Mouse (Mus musculus): ENCODE measurements around the gene Ppig. TPM values are rescaled to one million over a fixed set of nuclear protein-coding genes. Genes with fewer than 3 reads are reported as not detected.
A peak's percentile ranks its signal among the peaks of the same experiment; 100 is the strongest.

Ppig gene
- polyA plus RNA-seq, 1 experiment = 179 TPM

DNA sequence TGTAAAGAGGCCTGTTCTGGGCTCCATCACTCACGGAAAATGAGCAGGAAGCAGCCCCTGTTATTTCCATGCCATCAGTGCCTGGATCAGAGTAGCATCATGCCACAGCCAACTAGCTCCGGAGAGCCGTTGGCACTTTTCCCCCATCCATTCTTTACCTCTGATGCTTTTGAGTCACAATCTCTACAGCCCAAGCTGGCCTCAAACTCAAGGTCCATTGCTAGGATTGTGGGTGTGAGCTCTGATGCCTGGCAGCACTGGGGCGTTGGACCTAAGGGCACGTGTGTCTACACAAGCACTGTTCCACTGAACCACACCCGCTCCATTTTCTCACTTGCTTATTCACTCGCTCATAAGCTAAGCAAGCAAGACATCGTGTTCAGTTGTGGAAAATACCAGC, 21.9 kb upstream of the Ppig start:
- H3K4me1 ChIP-seq (ENCODE audit: control insufficient read depth, insufficient read depth, low read length) = no peaks in the 10 kb centered on the region
- H3K4me3 ChIP-seq (ENCODE audit: low read depth, low read length) = no peak overlapping the region
- no peaks in the 10 kb centered on the region for H3K27me3 ChIP-seq (ENCODE audit: control insufficient read depth, insufficient read depth, low read length, poor library complexity, severe bottlenecking)
- H3K9me3 ChIP-seq (replicated peaks; ENCODE audit: control insufficient read depth, insufficient read depth, low read length, poor library complexity, severe bottlenecking) = no peaks in the 10 kb centered on the region
- peaks cover 5% of the 10 kb centered on the region for H3K36me3 ChIP-seq (ENCODE audit: control insufficient read depth, insufficient read depth, low read length, poor library complexity, severe bottlenecking)
- H3K27ac ChIP-seq (ENCODE audit: insufficient read depth, low read length) = no peak overlapping the region
- no peak overlapping the region for H3K9ac ChIP-seq (ENCODE audit: low read depth, poor library complexity, severe bottlenecking)
- TF ChIP-seq CTCF (IDR thresholded peaks at IDR 0.05; ENCODE audit: low read depth, low read length) (no peak), POLR2A (IDR thresholded peaks at IDR 0.05; ENCODE audit: insufficient read depth, low read length) (no peak), EP300 (IDR thresholded peaks at IDR 0.05; ENCODE audit: insufficient read depth, low read depth, low read length) (no peak)

GRCm38 (mm10) chr2:69712171-69712570, 10.2 kb upstream of the Ppig start:
- Histone ChIP-seq H3K4me3 (ENCODE audit: low read depth, low read length) (no peak overlapping the region), H3K27ac (ENCODE audit: insufficient read depth, low read length) (no peak overlapping the region)

DNA sequence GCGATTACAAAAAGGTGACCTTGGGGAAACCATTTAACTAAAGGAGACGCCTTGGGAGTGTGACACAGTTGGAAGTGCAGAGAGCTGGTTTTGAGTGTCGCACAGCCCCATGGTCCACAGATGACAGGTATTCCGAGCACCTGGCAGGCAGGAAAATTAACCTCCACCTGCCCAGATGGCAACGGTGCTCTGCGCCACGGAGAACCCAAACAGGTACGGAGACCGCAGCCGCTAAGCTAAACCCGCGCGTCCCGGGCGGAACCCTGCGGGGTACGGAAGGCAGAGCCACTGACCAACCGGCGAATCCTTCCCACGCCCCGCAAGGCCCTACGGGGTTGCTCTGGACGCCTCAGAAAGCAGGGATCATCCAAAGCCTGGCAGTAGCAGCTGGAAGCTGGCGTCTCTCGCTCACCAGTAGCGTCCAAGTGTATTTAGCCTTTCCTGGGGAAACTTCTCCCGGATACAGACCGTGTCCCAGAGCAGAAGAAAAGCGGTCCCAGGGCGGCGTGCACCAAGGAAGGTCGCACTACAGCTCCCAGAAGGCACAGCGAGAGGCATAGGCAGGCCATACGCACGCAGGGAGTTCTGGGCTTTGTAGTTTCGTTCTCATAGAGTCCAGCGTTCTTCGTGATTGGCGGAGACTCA, 9.2 kb upstream of the Ppig start, which contains the start of gene Fastkd1:
Gene Fastkd1 (minus strand): TSS at position 536 of the 645 bp plus-strand sequence.
- Histone ChIP-seq H3K4me1 (ENCODE audit: control insufficient read depth, insufficient read depth, low read length) (no peaks in the 10 kb centered on the region), H3K27ac (ENCODE audit: insufficient read depth, low read length) (peak within 1 kb of the TSS; percentile 41; the same call in 1 of the 2 replicates), H3K27me3 (ENCODE audit: control insufficient read depth, insufficient read depth, low read length, poor library complexity, severe bottlenecking) (no peaks in the 10 kb centered on the region), H3K9me3 (replicated peaks; ENCODE audit: control insufficient read depth, insufficient read depth, low read length, poor library complexity, severe bottlenecking) (no peaks in the 10 kb centered on the region), H3K36me3 (ENCODE audit: control insufficient read depth, insufficient read depth, low read length, poor library complexity, severe bottlenecking) (peaks cover 11% of the 10 kb centered on the region; the same call in 1 of the 2 replicates), H3K4me3 (ENCODE audit: low read depth, low read length) (peak within 1 kb of the TSS; percentile 97), H3K9ac (ENCODE audit: low read depth, poor library complexity, severe bottlenecking) (peak within 1 kb of the TSS; percentile 65)
- TF ChIP-seq CTCF (IDR thresholded peaks at IDR 0.05; ENCODE audit: low read depth, low read length) (no peak), POLR2A (IDR thresholded peaks at IDR 0.05; ENCODE audit: insufficient read depth, low read length) (no peak), EP300 (IDR thresholded peaks at IDR 0.05; ENCODE audit: insufficient read depth, low read depth, low read length) (no peak)

More at GRCm38 (mm10) chr2:69712171-69712570, 10.2 kb upstream of the Ppig start:
- no peaks in the 10 kb centered on the region for H3K4me1 ChIP-seq (ENCODE audit: control insufficient read depth, insufficient read depth, low read length)
- H3K9ac ChIP-seq (ENCODE audit: low read depth, poor library complexity, severe bottlenecking) = no peak overlapping the region
- H3K9me3 ChIP-seq (replicated peaks; ENCODE audit: control insufficient read depth, insufficient read depth, low read length, poor library complexity, severe bottlenecking) = no peaks in the 10 kb centered on the region
- no peaks in the 10 kb centered on the region for H3K27me3 ChIP-seq (ENCODE audit: control insufficient read depth, insufficient read depth, low read length, poor library complexity, severe bottlenecking)
- H3K36me3 ChIP-seq (ENCODE audit: control insufficient read depth, insufficient read depth, low read length, poor library complexity, severe bottlenecking) = peaks cover 16% of the 10 kb centered on the region
- no peak for TF ChIP-seq POLR2A (IDR thresholded peaks at IDR 0.05; ENCODE audit: insufficient read depth, low read length)
- TF ChIP-seq EP300 (IDR thresholded peaks at IDR 0.05; ENCODE audit: insufficient read depth, low read depth, low read length) = no peak
- TF ChIP-seq CTCF (IDR thresholded peaks at IDR 0.05; ENCODE audit: low read depth, low read length) = no peak

- Histone ChIP-seq H3K9ac (ENCODE audit: low read depth, poor library complexity, severe bottlenecking) (no peak overlapping the region), H3K4me3 (ENCODE audit: low read depth, low read length) (no peak overlapping the region), H3K4me1 (ENCODE audit: control insufficient read depth, insufficient read depth, low read length) (no peaks in the 10 kb centered on the region), H3K36me3 (ENCODE audit: control insufficient read depth, insufficient read depth, low read length, poor library complexity, severe bottlenecking) (peaks cover 9% of the 10 kb centered on the region; the same call in 1 of the 2 replicates), H3K27me3 (ENCODE audit: control insufficient read depth, insufficient read depth, low read length, poor library complexity, severe bottlenecking) (no peaks in the 10 kb centered on the region), H3K9me3 (replicated peaks; ENCODE audit: control insufficient read depth, insufficient read depth, low read length, poor library complexity, severe bottlenecking) (no peaks in the 10 kb centered on the region), H3K27ac (ENCODE audit: insufficient read depth, low read length) (no peak overlapping the region)
- TF ChIP-seq CTCF (IDR thresholded peaks at IDR 0.05; ENCODE audit: low read depth, low read length) = no peak
Measured at GRCm38 (mm10) chr2:69713626-69714014, 8.7 kb upstream of the Ppig start.

DNA sequence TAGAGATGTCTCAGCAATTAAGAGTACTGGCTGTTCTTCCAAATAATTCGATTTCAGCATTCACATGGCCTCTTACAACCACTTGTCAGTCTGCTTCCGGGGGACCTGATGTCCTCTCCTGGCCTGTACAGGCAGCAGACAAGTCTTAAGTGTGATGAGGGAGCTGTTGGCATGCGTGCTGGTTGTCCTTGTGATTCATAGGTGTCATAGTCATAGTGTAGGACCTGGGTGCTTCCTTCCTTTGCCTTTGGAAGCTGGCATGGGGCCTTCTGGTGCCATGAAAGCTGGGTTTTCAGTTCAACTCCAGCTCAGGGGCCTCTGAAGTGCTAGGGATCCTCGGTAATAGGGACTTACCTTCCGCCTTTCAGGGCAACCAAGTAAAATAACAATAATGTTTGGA, 8.2 kb upstream of the Ppig start:
- Histone ChIP-seq H3K27ac (ENCODE audit: insufficient read depth, low read length) (no peak overlapping the region), H3K4me3 (ENCODE audit: low read depth, low read length) (no peak overlapping the region), H3K27me3 (ENCODE audit: control insufficient read depth, insufficient read depth, low read length, poor library complexity, severe bottlenecking) (no peaks in the 10 kb centered on the region), H3K4me1 (ENCODE audit: control insufficient read depth, insufficient read depth, low read length) (no peaks in the 10 kb centered on the region), H3K9me3 (replicated peaks; ENCODE audit: control insufficient read depth, insufficient read depth, low read length, poor library complexity, severe bottlenecking) (no peaks in the 10 kb centered on the region), H3K36me3 (ENCODE audit: control insufficient read depth, insufficient read depth, low read length, poor library complexity, severe bottlenecking) (peaks cover 6% of the 10 kb centered on the region; the same call in 1 of the 2 replicates), H3K9ac (ENCODE audit: low read depth, poor library complexity, severe bottlenecking) (no peak overlapping the region)
- TF ChIP-seq EP300 (IDR thresholded peaks at IDR 0.05; ENCODE audit: insufficient read depth, low read depth, low read length) = no peak

GRCm38 (mm10) chr2:69716483-69716882, 5.9 kb upstream of the Ppig start:
- Histone ChIP-seq H3K4me1 (ENCODE audit: control insufficient read depth, insufficient read depth, low read length) (no peaks in the 10 kb centered on the region), H3K9me3 (replicated peaks; ENCODE audit: control insufficient read depth, insufficient read depth, low read length, poor library complexity, severe bottlenecking) (no peaks in the 10 kb centered on the region), H3K27me3 (ENCODE audit: control insufficient read depth, insufficient read depth, low read length, poor library complexity, severe bottlenecking) (no peaks in the 10 kb centered on the region), H3K27ac (ENCODE audit: insufficient read depth, low read length) (no peak overlapping the region), H3K36me3 (ENCODE audit: control insufficient read depth, insufficient read depth, low read length, poor library complexity, severe bottlenecking) (no peaks in the 10 kb centered on the region), H3K9ac (ENCODE audit: low read depth, poor library complexity, severe bottlenecking) (no peak overlapping the region), H3K4me3 (ENCODE audit: low read depth, low read length) (no peak overlapping the region)
- TF ChIP-seq CTCF (IDR thresholded peaks at IDR 0.05; ENCODE audit: low read depth, low read length) = no peak
- no peak for TF ChIP-seq EP300 (IDR thresholded peaks at IDR 0.05; ENCODE audit: insufficient read depth, low read depth, low read length)
- no peak for TF ChIP-seq POLR2A (IDR thresholded peaks at IDR 0.05; ENCODE audit: insufficient read depth, low read length)

Data from ES-Bruce4 (cell line).